Mouse (Mus musculus) kidney, postnatal 25 days (tissue): ENCODE data around the gene Ube2n.

Experiments used
- DNase-seq, 2 experiments: peaks; one replicate each; pipeline ENCODE4 v3.0.0; 2021; ENCODE audit warnings: mixed read lengths in 2 of 2

Ube2n gene

DNA sequence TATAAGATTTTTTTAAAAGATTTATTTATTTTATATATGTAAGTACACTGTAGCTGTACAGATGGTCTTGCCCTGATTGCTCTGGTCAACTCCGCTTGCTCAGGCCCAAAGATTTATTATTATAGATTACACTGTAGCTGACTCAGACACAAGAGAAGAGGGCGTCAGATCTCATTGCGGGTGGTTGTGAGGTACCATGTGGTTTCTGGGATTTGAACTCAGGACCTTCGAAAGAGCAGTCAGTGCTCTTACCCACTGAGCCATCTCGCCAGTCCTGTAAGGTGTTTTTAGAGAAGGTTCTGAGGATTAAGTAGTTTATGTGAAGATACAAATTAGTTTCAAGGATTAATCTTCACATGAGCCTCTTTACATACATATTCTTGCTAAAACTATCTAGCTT, 10.9 kb downstream of the Ube2n start:
- no peak for DNase-seq

DNA sequence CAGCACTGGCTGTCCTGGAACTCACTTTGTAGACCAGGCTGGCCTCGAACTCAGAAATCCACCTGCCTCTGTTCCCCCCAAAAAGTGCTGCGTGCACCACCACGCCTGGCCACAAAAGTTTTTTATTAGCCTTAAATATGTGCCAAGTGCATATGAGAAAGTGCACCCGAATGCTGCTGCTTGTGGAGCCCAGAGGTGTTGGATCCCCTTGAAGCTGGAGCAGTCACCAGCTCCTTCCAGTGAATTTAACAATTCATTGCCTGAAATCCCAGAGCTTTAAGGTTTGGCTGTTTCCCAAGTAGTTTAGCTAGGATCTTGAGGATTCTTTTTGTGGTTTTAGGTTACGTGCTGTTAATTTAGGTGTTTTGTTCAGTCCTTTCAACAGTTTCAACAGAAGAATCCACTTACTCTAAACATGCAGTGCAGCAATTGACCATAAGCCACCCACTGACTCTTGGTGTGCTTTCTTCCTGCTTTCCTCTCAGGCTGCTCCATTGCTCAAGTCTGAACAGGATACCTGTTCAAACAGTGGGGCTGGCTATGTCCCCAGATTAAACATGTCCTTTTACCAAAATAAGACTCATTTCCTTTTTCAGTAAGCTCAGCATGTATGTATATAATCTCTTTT, 11.7 kb downstream of the Ube2n start:
- no peak for DNase-seq

DNA sequence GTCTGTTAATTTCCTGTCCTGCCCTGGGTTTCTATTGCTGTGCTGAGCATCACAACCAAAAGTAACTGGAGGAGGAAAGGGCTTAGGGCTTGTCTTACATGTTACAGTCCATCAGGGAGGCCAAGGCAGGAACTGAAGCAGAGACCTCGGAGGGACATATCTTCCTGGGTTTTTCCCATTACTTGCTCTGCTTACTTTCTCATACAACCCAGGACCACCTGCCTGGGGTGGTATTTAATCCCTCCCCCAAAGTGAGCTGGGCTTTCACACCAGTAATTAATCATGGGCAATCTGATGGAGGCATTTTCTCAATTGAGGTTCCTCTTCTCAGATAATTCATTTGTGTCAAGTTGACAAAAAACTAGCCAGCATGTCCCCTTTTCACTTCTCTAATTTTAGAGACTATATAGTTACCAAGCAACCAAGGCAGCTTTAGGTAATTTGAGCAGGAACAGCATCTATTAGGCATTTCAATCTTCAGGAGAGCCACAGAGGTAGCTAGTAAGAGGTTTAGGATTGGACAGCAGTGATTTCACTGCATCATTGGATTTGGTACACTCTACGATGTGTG, 15.7 kb downstream of the Ube2n start:
- DNase-seq, result no peak

DNA sequence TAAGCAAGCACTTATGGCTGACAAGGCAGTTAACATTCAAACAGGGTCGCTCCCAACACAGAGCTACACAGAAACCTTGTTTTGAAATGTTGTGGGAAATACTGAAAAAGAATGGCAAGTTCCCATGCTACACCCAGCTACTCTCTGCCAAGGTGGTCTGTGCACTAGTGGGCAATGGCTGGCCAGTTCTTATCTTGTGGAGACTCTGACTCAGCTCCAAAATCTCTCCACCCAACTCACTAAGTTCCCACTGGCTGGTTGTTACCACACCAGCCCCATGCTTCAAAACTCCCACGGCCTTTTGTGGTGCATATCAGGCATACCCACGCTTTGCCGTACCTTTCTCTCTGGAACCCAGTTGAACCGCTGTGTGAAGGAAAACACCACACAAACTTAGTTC, 18.0 kb downstream of the Ube2n start:
- DNase-seq, result no peak

DNA sequence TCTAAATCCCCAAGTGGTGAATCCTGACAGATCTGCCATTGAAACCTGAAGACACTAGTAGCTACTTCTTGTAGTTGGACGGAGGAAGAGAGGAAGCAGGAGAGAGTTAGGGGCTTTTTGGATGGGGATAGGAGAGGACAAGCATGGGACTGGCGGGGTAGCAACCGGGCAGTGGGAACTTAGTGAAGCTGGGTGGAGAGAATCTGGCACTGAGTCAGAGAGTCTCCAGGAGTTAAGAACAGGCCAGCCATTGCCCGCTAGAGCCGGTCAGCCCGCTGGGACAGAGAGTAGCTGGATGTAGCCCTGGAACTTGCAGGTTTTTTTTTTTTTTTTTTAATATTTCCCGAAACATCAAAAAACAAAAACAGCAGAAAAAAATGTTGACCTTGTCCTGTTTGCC, 18.4 kb downstream of the Ube2n start:
- peak; percentile 54 to 63 for DNase-seq

DNA sequence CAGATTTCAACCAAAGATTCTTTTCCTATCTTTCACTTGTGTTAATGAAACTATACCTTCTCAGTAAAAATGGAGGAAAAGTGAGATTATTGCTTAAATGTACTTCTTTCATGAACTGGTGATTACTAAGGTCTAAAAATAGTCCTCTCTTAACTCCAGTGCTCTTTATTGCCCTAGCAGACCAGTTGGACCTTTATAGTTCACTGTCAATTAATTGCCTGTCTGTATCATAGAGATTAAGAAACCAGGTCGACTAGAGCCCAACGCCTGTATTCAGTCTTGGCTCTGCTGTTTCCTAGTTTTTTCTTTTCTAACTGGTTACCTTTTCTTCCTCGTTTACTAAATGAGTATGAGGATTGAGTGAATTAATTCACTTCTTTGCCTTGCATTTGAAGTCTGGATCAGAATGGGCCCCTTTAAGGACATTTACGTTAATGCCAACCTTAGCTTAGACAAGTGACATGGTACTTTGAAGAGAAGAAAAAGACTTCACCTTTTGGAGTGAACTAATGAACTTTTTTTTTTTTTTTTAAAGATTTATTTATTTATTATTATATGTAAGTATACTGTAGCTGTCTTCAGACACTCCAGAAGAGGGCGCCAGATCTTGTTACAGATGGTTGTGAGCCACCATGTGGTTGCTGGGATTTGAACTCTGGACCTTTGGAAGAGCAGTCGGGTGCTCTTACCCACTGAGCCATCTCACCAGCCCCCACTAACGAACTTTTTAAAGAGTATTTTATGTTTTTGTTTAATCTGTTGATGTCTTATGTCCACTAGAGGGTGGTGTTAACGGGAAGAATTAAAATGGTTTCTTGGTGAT, 20.7 kb downstream of the Ube2n start:
- no peak for DNase-seq

DNA sequence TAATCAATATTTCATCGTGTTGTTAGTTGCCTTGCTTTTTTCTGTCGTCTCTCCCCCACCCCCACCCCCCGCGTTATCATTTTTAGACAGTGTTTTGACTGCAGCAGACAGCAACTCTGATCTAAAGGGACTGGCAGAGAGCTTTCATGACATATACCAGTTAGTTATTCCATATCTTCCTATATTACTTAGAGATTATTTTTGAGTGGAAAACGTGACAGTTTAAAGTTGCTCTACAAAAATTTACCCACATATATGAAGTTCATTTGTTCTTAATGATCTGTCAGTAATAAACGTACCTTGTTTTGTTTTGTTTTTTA, 21.2 kb downstream of the Ube2n start:
- no peak for DNase-seq

DNA sequence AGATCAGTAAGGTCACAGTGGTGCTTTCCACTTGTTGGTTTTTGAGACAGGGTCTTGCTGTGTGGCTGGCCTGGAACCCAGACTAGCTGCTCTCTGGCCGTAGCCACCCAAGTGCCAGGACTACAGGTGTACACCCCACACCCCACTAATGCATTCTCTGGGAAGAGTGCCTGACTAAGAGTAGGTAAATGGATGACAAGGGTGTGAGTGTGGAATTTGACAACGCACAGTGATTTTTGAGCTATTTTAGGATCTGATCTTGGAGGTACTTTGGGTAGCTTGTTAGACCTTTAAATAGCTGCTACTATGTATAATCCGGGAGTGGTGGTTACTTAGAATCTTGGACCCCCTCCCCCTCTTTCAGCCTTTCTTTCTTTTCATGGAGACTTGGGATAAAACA, 24.3 kb downstream of the Ube2n start:
- no peak for DNase-seq

DNA sequence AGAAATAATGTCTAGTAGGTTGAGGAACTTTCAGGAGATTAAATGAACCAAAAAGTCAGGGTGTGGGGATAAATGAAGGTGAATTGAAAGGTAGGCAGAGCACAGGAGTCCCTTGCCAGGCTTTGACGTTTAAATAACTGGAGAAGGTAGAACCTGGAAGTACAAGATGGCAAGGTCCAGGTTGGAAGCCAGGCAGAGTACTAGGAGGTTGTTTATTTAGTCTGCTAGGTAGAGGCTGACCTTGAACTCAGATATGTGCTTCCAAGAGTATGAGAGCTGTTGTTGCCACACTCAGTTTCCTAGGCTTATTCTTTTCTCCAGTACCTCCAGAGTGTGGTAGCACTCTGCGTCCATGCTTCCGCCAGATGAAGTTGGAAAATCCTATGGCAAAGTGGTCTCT, 24.9 kb downstream of the Ube2n start:
- DNase-seq, result no peak

DNA sequence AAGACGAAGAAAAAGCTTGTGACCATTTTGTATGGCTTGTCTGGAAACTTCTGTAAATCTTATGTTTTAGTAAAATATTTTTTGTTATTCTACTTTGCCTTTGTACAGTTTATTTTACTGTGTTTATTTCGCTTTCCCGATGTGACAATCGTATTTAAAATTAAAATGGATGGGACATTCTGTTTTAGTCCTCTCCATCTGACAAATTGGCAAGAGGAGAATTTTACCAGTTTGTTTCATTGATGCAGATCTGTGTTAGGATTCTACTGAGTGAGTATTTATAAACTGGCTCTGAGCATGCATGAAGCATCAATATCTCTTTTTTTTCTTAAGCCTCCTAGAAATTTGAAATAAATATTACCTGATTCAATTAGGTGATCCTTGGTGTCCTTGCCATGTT, 28.0 kb downstream of the Ube2n start:
- no peak for DNase-seq

DNA sequence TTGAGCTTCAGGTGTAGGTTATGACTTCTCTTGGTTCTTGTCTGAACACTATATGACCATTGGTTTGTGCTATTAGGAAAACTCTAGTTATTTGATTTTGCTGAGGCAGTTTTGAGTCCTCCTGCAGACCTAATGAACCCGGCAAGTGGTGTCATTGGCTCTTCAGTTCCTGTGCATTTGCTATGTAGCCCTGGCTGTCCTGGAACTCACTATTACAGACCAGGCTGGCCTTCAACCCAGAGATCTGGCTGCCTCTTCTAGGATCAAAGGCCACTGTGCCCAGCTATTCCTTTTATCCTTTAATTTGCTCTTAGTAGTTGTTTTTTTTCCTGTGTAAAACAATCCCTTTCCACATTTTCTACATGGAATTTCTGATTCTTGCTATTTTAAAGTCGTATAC, 28.4 kb downstream of the Ube2n start:
- peak in 1 of 2 experiments; percentile 23 for DNase-seq

DNA sequence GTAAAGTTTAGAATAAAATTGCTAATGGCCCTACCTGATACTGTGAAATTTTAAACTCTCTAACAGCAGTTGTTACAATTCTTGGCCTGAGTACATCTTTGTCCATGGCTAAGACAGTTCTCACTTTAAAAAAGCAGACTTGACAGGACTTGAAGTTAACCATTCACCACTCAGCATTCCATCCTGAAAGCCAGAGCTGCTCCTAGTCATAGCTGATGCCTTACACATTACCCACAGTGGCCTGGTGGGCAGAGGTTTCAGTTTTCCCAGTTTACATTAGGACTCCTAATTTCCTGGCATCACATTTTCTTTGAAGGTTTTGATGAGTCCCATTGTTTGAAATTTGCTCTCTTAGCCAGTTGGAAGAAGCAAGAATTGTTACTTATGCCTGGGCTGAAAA, 29.1 kb downstream of the Ube2n start:
- peak; percentile 38 to 51 for DNase-seq

DNA sequence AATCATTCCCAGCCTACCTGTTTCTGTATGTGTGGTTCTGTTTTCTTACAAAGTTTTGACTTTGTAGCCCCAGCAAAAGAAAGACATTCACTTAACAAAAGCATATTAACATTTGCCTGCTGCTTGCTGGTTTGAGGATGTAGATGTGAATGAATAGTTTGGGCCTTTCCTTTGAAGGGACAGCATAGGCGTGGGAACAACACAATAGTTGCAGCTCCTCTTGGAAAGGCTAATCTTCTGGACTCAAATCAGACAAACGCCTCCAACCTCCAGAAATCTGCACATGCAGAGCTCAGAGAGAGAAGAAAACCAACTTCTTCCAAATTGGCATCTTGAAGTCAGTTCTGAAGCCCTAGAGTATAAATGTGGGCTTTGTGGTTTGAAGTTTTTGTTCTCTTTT, 29.7 kb downstream of the Ube2n start:
- no peak for DNase-seq

DNA sequence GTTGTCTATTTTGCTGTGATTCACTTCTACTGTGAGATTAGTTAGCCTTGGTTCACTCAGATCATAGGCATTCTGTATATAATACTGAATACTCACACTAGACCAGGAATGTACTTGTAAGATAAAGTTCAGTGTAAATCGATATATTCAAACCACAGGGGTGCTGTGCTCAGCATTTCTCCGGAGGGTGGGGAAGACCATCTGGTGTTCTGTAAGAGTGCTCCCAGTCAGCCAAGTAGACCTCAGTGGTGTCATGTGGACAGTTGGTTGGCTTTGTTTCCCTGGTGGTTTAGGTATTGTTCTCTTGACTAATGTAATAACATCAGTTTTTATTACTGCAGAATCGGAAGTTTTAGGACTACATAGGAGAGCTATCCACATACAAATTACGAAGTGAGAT, 30.1 kb downstream of the Ube2n start:
- DNase-seq, result peak in 1 of 2 experiments; percentile 32

DNA sequence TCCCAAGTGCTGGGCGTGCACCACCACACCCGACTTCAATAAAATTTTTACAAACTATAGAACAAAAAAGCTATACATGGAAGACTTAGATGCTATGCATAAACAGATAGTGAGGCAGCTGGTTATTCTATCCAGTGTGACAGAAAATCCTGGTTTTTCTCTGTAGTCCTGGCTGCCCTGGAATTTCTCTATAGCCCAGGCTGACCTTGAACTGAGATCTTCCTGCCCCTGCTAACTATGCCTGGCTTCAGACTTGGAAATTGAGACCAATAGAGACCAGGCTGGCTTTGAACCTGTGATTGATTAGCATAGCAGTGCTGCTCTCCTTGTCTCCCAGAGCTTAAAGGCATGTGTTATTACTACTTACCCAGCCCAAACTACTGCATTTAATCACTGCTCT, 31.2 kb downstream of the Ube2n start:
- no peak for DNase-seq

DNA sequence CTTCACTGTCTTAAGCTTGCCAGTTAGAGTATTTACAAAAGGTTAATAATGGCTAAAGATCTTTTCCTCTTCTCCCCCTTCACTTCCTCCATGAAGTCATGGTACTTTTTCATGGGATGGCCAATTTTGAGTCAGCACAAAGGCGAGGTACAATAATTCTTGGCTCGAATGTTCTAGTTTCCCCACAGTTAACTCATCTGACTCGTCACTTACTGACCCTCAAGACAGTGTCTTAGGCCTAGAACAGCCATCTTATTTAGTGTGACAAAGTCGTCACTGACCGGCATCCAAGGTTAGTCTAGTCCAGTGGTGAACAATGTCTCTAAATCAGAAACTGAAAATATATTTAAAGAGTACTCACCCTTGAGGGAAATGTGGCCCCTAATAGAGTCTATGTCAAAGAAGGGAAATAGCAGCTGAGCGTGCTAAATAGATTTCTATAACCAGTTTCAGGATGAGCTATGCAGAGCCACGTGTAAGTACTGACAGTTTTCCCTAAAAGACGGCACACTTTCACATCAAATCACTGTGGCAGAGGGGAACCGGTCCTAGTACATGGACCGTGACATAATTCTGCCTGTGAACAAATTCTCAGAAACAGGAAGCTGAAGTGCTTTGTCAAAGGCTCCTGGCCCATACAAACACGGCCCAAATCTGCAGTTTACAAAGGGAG, 33.3 kb downstream of the Ube2n start:
- peak in 1 of 2 experiments; percentile 12 for DNase-seq

DNA sequence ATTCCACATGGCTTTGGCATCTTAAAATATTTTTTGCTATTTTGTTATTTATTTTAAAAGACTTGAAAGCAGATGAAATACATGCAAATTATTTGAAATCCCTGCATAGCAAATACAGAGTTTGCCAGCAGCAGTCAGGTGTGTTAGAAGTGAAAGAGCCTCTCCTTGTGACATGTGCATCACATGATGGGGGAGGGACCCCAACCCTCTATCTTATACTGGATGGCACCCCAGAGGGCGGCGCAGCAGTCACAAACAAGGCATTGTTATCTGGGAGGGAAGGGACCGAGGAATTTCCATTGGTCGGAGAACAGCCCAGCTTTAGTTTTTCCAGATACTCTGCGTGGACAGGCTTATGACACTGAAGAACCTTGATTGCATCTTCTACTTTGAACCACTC, 34.1 kb downstream of the Ube2n start:
- peak in 1 of 2 experiments; percentile 33 for DNase-seq

DNA sequence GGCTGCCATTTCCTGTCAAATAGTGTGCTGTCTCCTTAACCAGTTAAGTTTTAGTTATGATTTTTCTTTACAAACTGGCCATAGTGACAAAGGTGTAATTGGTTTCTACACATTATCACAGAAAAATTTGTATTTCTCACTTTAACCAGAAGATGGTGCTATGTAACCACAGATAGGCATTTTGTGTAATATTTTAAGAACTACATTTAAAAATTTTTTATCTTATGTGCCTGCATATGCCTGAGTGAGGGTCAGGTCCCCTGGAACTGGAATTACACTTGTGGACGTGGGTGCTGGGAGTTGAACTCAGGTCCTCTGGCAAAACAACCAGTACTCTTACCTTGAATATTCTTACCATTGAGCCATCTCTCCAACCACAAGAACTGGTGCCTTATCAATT, 35.6 kb downstream of the Ube2n start:
- no peak for DNase-seq

DNA sequence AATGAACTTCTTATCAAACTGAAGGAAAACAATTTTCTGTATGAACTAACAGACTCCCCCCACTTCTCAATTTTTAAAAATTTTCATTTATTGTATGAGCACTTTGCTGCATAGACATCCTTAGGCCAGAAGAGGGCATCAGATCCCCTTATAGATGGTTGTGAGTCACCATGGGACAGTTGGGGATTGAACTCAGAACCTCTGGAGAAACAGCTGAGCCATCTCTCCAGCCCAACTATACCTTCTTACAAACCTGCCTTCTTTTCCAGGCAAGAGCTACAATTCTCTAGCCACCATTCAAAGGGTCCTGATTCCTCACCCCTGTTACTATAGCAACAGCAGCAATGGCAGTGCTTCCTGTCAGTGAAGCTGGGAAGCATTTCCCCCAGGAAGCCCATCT, 36.8 kb downstream of the Ube2n start:
- no peak for DNase-seq

DNA sequence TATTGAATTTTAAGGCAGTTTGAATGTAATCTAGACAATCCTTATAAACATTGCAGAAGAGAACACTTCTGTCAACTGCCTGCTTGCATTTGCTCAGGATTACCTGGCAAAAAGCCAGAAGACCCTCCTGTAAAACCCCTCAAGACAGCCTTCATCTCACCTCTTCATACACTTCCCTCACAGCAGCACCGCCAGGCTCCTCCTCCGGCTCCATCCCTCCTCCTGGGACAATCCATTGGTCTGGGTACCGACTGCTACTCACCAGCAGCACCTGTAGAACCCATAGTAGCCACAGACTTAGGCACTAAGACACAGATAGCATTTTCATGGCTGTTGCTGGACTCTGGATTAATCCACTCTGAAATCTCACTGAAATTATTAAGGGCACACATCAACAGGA, 37.4 kb downstream of the Ube2n start:
- DNase-seq, result no peak

DNA sequence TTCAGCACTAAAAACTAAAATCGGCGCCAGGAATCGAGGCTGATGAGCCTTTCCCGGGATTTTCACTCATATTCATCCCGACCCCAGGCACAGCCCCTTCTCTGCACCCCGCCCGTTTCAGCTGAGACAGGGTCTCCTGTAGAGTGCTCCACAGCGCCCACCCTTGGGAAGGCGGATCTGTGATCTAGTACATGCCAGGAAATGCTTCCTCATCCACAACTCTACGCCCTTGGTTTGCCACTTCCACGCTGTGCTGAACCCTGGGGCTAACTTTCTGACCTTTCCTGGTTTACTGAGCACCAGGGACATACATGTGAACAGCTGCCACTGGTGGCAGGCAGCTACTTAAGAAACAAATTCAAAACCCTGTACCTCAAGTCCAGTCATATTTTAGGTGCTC, 40.9 kb downstream of the Ube2n start:
- peak; percentile 38 to 60 for DNase-seq

DNA sequence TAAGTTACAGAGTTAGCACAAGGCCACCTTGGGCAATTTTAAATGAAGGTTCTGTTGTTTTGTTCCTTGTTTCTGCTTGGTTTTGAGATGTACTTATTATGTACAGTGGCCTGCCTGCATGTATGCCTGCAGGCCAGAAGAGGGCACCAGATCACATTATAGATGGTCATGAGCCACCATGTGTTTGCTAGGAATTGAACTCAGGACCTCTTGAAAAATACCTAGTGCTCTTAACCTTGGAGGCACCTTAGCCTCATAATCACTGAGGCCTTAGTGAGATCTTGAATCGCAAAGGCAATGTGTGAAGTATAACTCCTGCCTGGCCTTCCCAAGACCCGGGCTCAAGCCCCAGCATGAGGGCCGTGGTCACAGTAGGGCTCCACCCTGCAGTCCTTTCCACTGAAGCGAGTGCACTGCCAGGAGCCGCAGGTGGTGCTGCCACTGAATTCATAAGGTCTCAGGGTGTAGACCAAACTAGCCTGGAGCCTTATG, 42.4 kb downstream of the Ube2n start:
- DNase-seq, result peak in 1 of 2 experiments; percentile 46

DNA sequence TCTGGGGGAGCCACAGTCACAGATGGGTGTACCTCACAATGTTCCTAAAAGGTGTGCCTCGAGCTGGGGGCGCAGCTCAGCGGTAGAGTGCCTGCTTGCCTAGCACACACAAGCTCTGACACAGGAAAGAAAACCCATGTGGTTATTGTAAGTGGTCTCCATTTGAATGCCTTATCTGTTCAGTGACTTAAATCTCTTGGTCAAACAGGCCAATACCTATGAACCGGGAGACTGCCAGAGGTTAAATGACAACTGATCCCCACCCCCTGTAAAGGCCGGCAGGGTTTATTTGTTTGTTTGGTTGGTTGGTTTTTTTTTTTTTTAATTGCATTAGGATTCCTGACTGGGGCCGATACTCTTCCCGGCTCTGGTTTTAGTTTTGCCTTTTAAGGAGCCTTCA, 44.5 kb downstream of the Ube2n start:
- no peak for DNase-seq
